Mouse (Mus musculus) embryonic fibroblast, embryonic 13.5 days (primary cell): ENCODE measurements around the gene Frs2. TPM values are rescaled to one million over a fixed set of nuclear protein-coding genes. Genes with fewer than 3 reads are reported as not detected.

Experiments used
- H3K27ac ChIP-seq: 2 replicates; pipeline ENCODE4 v1.5.1; 2012; ENCODE audit warnings: low read length, control low read depth, inconsistent platforms; ENCODE audit not compliant: insufficient read depth
- H3K4me1 ChIP-seq: 2 replicates; pipeline ENCODE4 v1.6.1; 2011; ENCODE audit warnings: low read length; ENCODE audit not compliant: control insufficient read depth, insufficient read depth
- H3K4me3 ChIP-seq: 2 replicates; pipeline ENCODE4 v1.5.1; 2011; ENCODE audit warnings: mild to moderate bottlenecking, control low read depth, low read length; ENCODE audit not compliant: insufficient read depth
- CTCF ChIP-seq: IDR thresholded peaks from 2 replicates; pipeline ENCODE4 v1.5.1; 2011; ENCODE audit warnings: mild to moderate bottlenecking, control low read depth, low read length, moderate library complexity, borderline replicate concordance; ENCODE audit not compliant: insufficient read depth
- POLR2A ChIP-seq: IDR thresholded peaks from 2 replicates; pipeline ENCODE4 v1.6.1; 2011; ENCODE audit warnings: low read depth, mild to moderate bottlenecking, control low read depth, low read length, moderate library complexity
- polyA plus RNA-seq: library from polyadenylated mRNA; stranded (reverse); fragments of >200 nt; gene quantifications from 2 replicates; pipeline ENCODE4 v1.2.4, GENCODE M21; 2011; ENCODE audit warnings: low read depth; ENCODE audit not compliant: missing spikeins, insufficient read length

Frs2 gene
- polyA plus RNA-seq: 54.8 and 61.5 TPM in 2 replicates

DNA sequence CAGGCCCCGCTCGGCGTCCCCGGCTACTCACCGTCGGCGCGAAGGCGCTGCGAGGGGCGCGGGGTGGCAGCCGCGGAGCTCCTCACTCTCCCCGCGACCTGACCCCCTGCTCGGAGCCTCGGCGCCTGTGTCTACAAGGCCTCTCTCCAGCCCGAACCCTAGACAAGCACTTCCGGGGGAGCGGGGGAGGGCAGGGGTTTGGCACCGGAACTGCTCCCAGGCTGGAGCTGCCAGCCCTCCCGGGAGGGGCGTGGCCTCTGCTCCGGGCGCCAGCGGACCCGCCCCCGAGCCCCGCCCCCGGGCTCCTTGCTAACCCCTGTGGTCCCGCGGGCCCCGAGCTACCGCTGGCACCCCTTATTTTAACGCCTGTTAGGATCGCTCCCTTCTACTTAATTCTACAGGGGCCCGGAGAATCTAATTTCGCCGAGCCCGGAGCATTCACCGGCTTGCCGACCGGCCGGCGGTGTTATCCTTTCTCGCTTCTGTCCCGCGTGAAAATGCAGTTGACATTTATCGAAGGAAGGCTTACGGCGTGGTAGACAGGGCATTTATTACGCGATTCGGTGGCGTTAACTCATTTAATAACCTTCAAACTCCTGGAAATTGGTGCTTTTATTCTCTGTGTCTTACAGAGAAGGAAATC lies at the start of gene Frs2:
Frs2 (minus strand) TSS at position 174 of the 643 bp plus-strand sequence.
- Histone ChIP-seq H3K4me1 (peaks cover 21% of the 10 kb centered on the region), H3K4me3 (peak within 1 kb of the TSS; percentile 96), H3K27ac (peak within 1 kb of the TSS; percentile 94)
- TF ChIP-seq CTCF (no peak), POLR2A (peak; percentile 81)

GRCm38 (mm10) chr10:117196696-117197095 lies 48.4 kb upstream of the Frs2 start:
- no peak overlapping the region for H3K4me3 ChIP-seq
- no peak overlapping the region for H3K27ac ChIP-seq
- TF ChIP-seq CTCF (no peak), POLR2A (no peak)
- H3K4me1 ChIP-seq: no peaks in the 10 kb centered on the region

- H3K4me1 ChIP-seq: no peaks in the 10 kb centered on the region
- no peak for TF ChIP-seq CTCF
- no peak for TF ChIP-seq POLR2A
- H3K4me3 ChIP-seq: no peak overlapping the region
- H3K27ac ChIP-seq: no peak overlapping the region
These were observed 47.4 kb upstream of the Frs2 start for GRCm38 (mm10) chr10:117195748-117196147.

GRCm38 (mm10) chr10:117195005-117195404 lies 46.7 kb upstream of the Frs2 start:
- Histone ChIP-seq H3K4me1 (no peaks in the 10 kb centered on the region), H3K4me3 (no peak overlapping the region), H3K27ac (no peak overlapping the region)
- TF ChIP-seq POLR2A (no peak), CTCF (no peak)

DNA sequence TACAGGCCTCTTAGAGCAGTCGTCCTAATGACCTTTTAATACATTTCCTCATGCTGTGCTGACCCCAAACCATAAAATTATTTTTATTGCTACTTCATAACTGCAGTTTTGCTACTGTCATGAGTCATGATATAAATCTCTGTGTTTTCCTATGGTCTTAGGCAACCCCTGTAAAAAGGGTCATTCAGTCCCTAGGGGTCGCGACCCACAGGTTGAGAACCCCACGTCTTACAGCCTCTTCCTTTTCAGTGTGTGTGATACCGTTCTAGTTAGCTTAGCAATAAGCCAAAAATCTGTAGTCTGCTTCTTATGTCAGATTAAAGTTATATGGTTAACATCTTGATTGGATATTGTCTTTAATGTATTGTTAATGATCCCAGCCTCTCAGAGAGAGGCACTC lies 45.0 kb upstream of the Frs2 start:
- TF ChIP-seq CTCF: no peak
- Histone ChIP-seq H3K27ac (no peak overlapping the region), H3K4me3 (no peak overlapping the region), H3K4me1 (no peaks in the 10 kb centered on the region)

GRCm38 (mm10) chr10:117185399-117186089 lies 37.2 kb upstream of the Frs2 start:
- no peak overlapping the region for H3K27ac ChIP-seq
- TF ChIP-seq POLR2A (no peak), CTCF (no peak)
- no peaks in the 10 kb centered on the region for H3K4me1 ChIP-seq
- H3K4me3 ChIP-seq: no peak overlapping the region

GRCm38 (mm10) chr10:117181098-117181497 lies 32.8 kb upstream of the Frs2 start:
- TF ChIP-seq CTCF: no peak
- no peak for TF ChIP-seq POLR2A
- H3K4me3 ChIP-seq: no peak overlapping the region
- no peak overlapping the region for H3K27ac ChIP-seq
- H3K4me1 ChIP-seq: no peaks in the 10 kb centered on the region

DNA sequence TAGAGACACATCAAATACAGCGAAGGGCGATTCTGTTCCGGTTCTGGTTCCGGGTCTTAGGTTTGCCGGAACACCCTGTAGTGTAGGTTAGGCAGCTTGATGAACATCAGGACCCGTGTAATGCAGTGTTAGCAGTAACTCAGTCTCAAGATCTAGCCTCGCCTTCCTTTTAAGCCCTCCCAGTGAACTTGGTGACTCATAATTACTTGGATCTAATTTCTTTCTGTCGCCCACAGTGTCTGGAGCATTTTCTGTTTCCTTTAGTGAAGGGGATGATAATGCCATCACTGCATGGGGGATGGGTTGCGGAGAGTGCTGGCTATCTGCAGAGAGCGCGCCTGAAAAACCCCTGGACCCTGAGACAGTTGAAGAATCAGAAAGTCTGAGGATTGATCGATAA lies 26.3 kb upstream of the Frs2 start:
- H3K4me3 ChIP-seq: no peak overlapping the region
- H3K4me1 ChIP-seq: peaks cover 9% of the 10 kb centered on the region
- H3K27ac ChIP-seq: peak overlapping the region; percentile 70
- TF ChIP-seq CTCF (no peak), POLR2A (peak; percentile 37; the same call in 1 of the 2 replicates)

GRCm38 (mm10) chr10:117173566-117174438 lies 25.5 kb upstream of the Frs2 start:
- TF ChIP-seq CTCF (no peak), POLR2A (no peak)
- H3K27ac ChIP-seq: peak overlapping the region; percentile 70
- no peak overlapping the region for H3K4me3 ChIP-seq
- peaks cover 9% of the 10 kb centered on the region for H3K4me1 ChIP-seq

DNA sequence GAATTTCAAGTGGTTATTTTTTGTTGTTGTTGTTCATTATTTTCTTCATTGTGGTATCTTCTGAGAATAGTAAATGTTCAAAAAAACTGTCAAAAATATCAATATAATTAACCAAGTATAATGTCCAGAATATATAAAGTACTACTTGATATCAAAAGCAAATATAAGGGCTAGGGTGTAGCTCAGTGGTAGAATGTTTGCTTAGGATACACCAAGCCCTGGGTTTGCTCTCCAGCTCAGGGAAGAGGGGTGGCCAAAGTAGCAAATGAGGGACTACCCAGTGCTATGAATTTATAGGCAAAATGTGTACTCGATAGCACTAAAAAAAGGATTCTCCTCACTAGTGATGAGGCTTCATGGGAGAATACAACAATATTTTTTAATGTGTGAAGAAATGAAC lies 24.8 kb upstream of the Frs2 start:
- Histone ChIP-seq H3K4me3 (no peak overlapping the region), H3K27ac (peak overlapping the region; percentile 35; the same call in 1 of the 2 replicates), H3K4me1 (peaks cover 9% of the 10 kb centered on the region)
- TF ChIP-seq POLR2A (no peak), CTCF (no peak)
